Mouse (Mus musculus): ENCODE results near the gene Bcl7a.

DNA sequence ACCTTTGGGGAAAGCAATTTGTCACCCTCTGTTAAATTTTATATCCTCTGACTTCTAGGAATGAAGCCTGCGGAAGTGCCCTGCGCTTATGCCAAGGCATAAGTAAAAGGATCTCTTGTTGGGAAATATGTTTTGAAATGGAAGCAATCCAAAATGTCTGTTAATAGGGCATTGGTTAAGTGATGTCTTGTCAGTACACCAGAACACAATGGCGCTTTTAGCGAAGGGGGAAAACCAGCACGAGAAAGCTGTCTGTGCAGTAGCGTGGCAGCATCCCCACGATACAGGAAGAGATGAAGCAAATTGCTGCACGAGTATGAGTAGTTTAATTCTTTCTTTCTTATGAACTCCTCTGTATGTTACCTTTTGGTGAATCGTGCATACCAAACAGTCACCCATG lies 49.0 kb upstream of the Bcl7a start:
- no peak for TF ChIP-seq POLR2A (IDR thresholded peaks at IDR 0.05; ENCODE audit: extremely low read depth, insufficient read depth, low read length)
- TF ChIP-seq CTCF (IDR thresholded peaks at IDR 0.05; ENCODE audit: low read depth, low read length) = no peak

Data from liver, adult 2 months (tissue).